Mouse (Mus musculus) ES-E14 (cell line): ENCODE data around the gene Smyd3.

ENCODE experiments used
- CHD2 ChIP-seq: IDR thresholded peaks from 2 replicates; pipeline ENCODE4 v1.6.1; 2014; ENCODE audit warnings: mild to moderate bottlenecking, low read depth, low read length, inconsistent platforms
- ZC3H11A ChIP-seq: IDR thresholded peaks from 2 replicates; pipeline ENCODE4 v1.6.1; 2012; ENCODE audit warnings: low read depth, mild to moderate bottlenecking, inconsistent platforms, low read length, borderline replicate concordance
- ZNF384 ChIP-seq: IDR thresholded peaks from 2 replicates; pipeline ENCODE4 v1.6.1; 2012; ENCODE audit warnings: low read depth, low read length, inconsistent platforms

DNA sequence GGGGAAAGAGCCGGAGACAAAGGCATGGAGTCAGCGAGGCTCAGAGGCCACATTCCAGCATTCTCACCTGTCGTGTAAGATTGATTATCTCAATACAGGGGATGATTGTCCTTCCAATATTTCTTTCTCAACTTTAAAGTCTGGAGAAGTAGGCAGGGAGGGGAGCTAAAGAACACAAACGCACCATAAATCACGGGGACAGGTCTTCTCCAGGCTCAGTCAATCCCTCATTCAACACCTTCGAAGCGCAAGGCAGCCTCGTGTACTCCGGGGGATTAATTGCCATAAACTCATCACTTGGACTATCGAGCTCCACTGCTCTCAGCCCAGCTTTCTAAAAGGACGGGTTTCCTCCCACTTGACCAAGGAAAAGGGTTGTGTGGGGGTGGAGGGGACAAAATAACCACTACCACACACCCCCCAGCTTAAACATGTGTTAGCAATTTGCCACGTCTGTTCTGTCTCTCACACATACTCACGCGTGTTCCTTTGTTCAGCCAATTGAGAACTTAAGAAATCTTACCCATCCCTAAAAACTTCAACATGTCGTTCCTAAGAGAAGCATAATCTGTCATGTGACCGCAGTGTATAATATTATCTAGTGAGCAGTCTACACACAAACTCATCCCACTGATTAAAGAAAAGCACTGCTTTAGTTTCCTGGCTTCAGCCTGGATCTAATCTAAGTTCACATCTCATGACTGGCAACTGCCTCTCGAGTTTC is 43.8 kb downstream of the Smyd3 start:
- TF ChIP-seq ZC3H11A: no peak
- no peak for TF ChIP-seq ZNF384
- TF ChIP-seq CHD2: no peak
